Mouse (Mus musculus) frontal cortex, postnatal 36 days (tissue): ENCODE measurements around the gene G0s2.

Source experiments
- DNase-seq, 2 experiments: peaks; one replicate each; pipeline ENCODE4 v3.0.0; 2022; ENCODE audit warnings: low spot score in 2 of 2

G0s2 gene

GRCm38 (mm10) chr1:193272916-193273601, at the start of gene G0s2:
Gene G0s2 (minus strand): TSS chr1:193273217.
- peak; percentile 46 to 49 for DNase-seq

- DNase-seq: peak in 1 of 2 experiments; percentile 37
Observed at GRCm38 (mm10) chr1:193320398-193320797, 47.4 kb upstream of the G0s2 start.

- DNase-seq: no peak
Observed at GRCm38 (mm10) chr1:193319721-193320120, 46.7 kb upstream of the G0s2 start.

- peak in 1 of 2 experiments; percentile 49 for DNase-seq
Observed at GRCm38 (mm10) chr1:193317159-193317559, 44.1 kb upstream of the G0s2 start.

GRCm38 (mm10) chr1:193316358-193316750, 43.3 kb upstream of the G0s2 start:
- peak in 1 of 2 experiments; percentile 41 for DNase-seq

- DNase-seq: peak; percentile 48 to 75
Observed at GRCm38 (mm10) chr1:193315705-193316357, 42.8 kb upstream of the G0s2 start.

GRCm38 (mm10) chr1:193311596-193311995, 38.6 kb upstream of the G0s2 start:
- DNase-seq: no peak

GRCm38 (mm10) chr1:193310519-193311085, 37.6 kb upstream of the G0s2 start:
- no peak for DNase-seq

- DNase-seq: no peak
Observed at GRCm38 (mm10) chr1:193309785-193310518, 36.9 kb upstream of the G0s2 start.

GRCm38 (mm10) chr1:193306832-193307231, 33.8 kb upstream of the G0s2 start:
- DNase-seq: no peak

- DNase-seq: no peak
Observed at GRCm38 (mm10) chr1:193305386-193305785, 32.4 kb upstream of the G0s2 start.

- no peak for DNase-seq
Observed at GRCm38 (mm10) chr1:193303096-193303495, 30.1 kb upstream of the G0s2 start.

GRCm38 (mm10) chr1:193302093-193302405, 29.0 kb upstream of the G0s2 start:
- DNase-seq: no peak

GRCm38 (mm10) chr1:193301216-193302092, 28.4 kb upstream of the G0s2 start:
- no peak for DNase-seq

- no peak for DNase-seq
Observed at GRCm38 (mm10) chr1:193299995-193300394, 27.0 kb upstream of the G0s2 start.

GRCm38 (mm10) chr1:193298141-193298765, 25.2 kb upstream of the G0s2 start:
- no peak for DNase-seq

- DNase-seq: no peak
Observed at GRCm38 (mm10) chr1:193295920-193296319, 22.9 kb upstream of the G0s2 start.

- DNase-seq: no peak
Observed at GRCm38 (mm10) chr1:193293926-193294325, 20.9 kb upstream of the G0s2 start.

- no peak for DNase-seq
Observed at GRCm38 (mm10) chr1:193293039-193293438, 20.0 kb upstream of the G0s2 start.

GRCm38 (mm10) chr1:193290686-193291085, 17.7 kb upstream of the G0s2 start:
- no peak for DNase-seq

- DNase-seq: no peak
Observed at GRCm38 (mm10) chr1:193289914-193290313, 16.9 kb upstream of the G0s2 start.
